Mouse (Mus musculus) heart, postnatal 0 days (tissue): Measurements from ENCODE around the gene Irgc1. TPM values are rescaled to one million over a fixed set of nuclear protein-coding genes. Genes with fewer than 3 reads are reported as not detected.
A peak's percentile ranks its signal among the peaks of the same experiment; 100 is the strongest.

Experiments used
- ATAC-seq: fragments of 200-750 bp; cut with Nextera tagmentation; 2 replicates; pipeline ENCODE4 v1.8.0; 2017; ENCODE audit warnings: low read depth, moderate number of reproducible peaks, moderate library complexity; ENCODE audit not compliant: insufficient read depth
- DNase-seq: peaks from one replicate; pipeline ENCODE4 v3.0.0-alpha.2; 2016; ENCODE audit warnings: low spot score
- H3K27ac ChIP-seq: fragments of 300-500 bp; sonication (generic); 2 replicates; pipeline ENCODE4 v1.5.1; 2014; ENCODE audit warnings: low read depth, mild to moderate bottlenecking
- H3K27me3 ChIP-seq: fragments of 300-500 bp; sonication (generic); 2 replicates; pipeline ENCODE4 v1.6.1; 2014; ENCODE audit warnings: low read length, mixed read lengths; ENCODE audit not compliant: control insufficient read depth, insufficient read depth
- H3K36me3 ChIP-seq: fragments of 300-500 bp; sonication (generic); replicated peaks from 2 replicates; pipeline ENCODE4 v1.6.1; 2014; ENCODE audit warnings: low read length, mixed read lengths; ENCODE audit not compliant: control insufficient read depth, insufficient read depth
- H3K4me1 ChIP-seq: fragments of 300-500 bp; sonication (generic); 2 replicates; pipeline ENCODE4 v1.6.1; 2014; ENCODE audit warnings: antibody characterized with exemption; ENCODE audit not compliant: control insufficient read depth, insufficient read depth
- H3K4me2 ChIP-seq: fragments of 300-500 bp; sonication (generic); 2 replicates; pipeline ENCODE4 v1.6.1; 2014; ENCODE audit warnings: low read depth, mild to moderate bottlenecking, low read length, moderate library complexity
- H3K4me3 ChIP-seq: fragments of 300-500 bp; sonication (generic); 2 replicates; pipeline ENCODE4 v1.5.1; 2014; ENCODE audit warnings: low read depth, low read length
- H3K9ac ChIP-seq: fragments of 300-500 bp; sonication (generic); replicated peaks from 2 replicates; pipeline ENCODE4 v1.6.1; 2014; ENCODE audit warnings: low read depth, low read length, mixed read lengths
- H3K9me3 ChIP-seq: fragments of 300-500 bp; sonication (generic); replicated peaks from 2 replicates; pipeline ENCODE4 v1.6.1; 2016; ENCODE audit warnings: low read length; ENCODE audit not compliant: control insufficient read depth
- CTCF ChIP-seq: IDR thresholded peaks from 2 replicates; pipeline ENCODE4 v1.5.1; 2016; ENCODE audit warnings: antibody characterized with exemption, control low read depth, low read depth
- EP300 ChIP-seq: IDR thresholded peaks from 2 replicates; pipeline ENCODE4 v1.6.1; 2016; ENCODE audit warnings: antibody characterized with exemption, low read depth
- WGBS: fragments of 180-500 bp; shearing (Covaris S2); extraction: QIAGEN DNeasy Blood & Tissue Kit; methylation state at CpG from one replicate; pipeline ENCODE4 v1.1.7; 2014; 5-methylcytosine and 5-hydroxymethylcytosine counted together
- polyA plus RNA-seq: library from polyadenylated mRNA; unstranded; fragments of >200 nt; fragmentation: Nextera tagmentation; extraction: Ambion mirVana; gene quantifications from 2 replicates; pipeline ENCODE4 v1.2.1, GENCODE M21; 2015
- total RNA-seq: library from RNA; depleted of rRNA; stranded (reverse); fragments of >200 nt; gene quantifications from 2 replicates; pipeline ENCODE4 v1.2.3, GENCODE M21; 2014; ENCODE audit warnings: low replicate concordance

Irgc1 gene
- total and polyA plus RNA-seq, 2 experiments from 2014 or later: not detected

- H3K9me3 ChIP-seq: no peaks in the 10 kb centered on the region
These were observed 20.3 kb upstream of the Irgc1 start for GRCm38 (mm10) chr7:24472442-24472841.

GRCm38 (mm10) chr7:24470356-24470755 is 18.3 kb upstream of the Irgc1 start:
- H3K36me3 ChIP-seq: peaks cover 11% of the 10 kb centered on the region; the same call in 1 of the 2 replicates
- 90% methylated on average over 7 of the region's 7 CpGs for WGBS
- no peak overlapping the region for H3K4me3 ChIP-seq
- no peaks in the 10 kb centered on the region for H3K4me1 ChIP-seq
- H3K27me3 ChIP-seq: no peaks in the 10 kb centered on the region
- H3K9ac ChIP-seq: no peak overlapping the region
- no peak overlapping the region for H3K4me2 ChIP-seq
- ATAC-seq (no peak), DNase-seq (no peak)
- H3K9me3 ChIP-seq: no peaks in the 10 kb centered on the region
- H3K27ac ChIP-seq: no peak overlapping the region
- TF ChIP-seq EP300 (no peak), CTCF (no peak)

More at GRCm38 (mm10) chr7:24472442-24472841, 20.3 kb upstream of the Irgc1 start:
- Histone ChIP-seq H3K4me1 (no peaks in the 10 kb centered on the region), H3K36me3 (peaks cover 5% of the 10 kb centered on the region; the same call in 1 of the 2 replicates), H3K4me2 (no peak overlapping the region), H3K27ac (no peak overlapping the region), H3K27me3 (no peaks in the 10 kb centered on the region), H3K9ac (no peak overlapping the region), H3K4me3 (no peak overlapping the region)
- DNase-seq (no peak), ATAC-seq (no peak)
- 83% methylated on average over 6 of the region's 6 CpGs for WGBS
- TF ChIP-seq EP300 (no peak), CTCF (no peak)

DNA sequence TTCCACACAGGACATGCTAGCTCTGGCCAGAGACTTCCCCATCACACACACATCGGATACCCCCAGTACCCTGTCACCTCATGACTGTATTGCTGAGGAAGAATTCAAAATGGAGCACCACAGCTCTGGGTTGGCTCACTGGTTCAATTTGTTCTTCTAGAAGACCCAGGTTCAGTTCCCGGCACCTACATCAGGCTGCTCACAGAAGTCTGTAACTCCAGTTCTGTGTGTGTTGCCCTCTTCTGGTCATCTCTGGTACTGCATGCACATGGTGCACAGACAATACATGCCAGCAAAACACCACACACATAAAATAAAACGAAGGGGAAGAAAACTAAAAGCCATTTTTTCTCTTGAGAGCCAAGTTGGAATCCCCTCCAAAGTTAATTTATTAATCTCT is 17.0 kb upstream of the Irgc1 start:
- H3K4me3 ChIP-seq: no peak overlapping the region
- peak; percentile 31 for TF ChIP-seq CTCF
- TF ChIP-seq EP300: no peak
- DNase-seq (no peak), ATAC-seq (no peak)
- WGBS: 87% methylated on average over 3 of the region's 3 CpGs
- H3K27ac ChIP-seq: no peak overlapping the region
- no peak overlapping the region for H3K4me2 ChIP-seq
- H3K9me3 ChIP-seq: no peaks in the 10 kb centered on the region
- H3K36me3 ChIP-seq: peaks cover 8% of the 10 kb centered on the region; the same call in 1 of the 2 replicates
- H3K9ac ChIP-seq: no peak overlapping the region
- no peaks in the 10 kb centered on the region for H3K27me3 ChIP-seq
- H3K4me1 ChIP-seq: no peaks in the 10 kb centered on the region

- H3K27me3 ChIP-seq: no peaks in the 10 kb centered on the region; the same call in 1 of the 2 replicates
- TF ChIP-seq CTCF: no peak
- no peak for TF ChIP-seq EP300
- H3K36me3 ChIP-seq: peaks cover 8% of the 10 kb centered on the region; the same call in 1 of the 2 replicates
- ATAC-seq (no peak), DNase-seq (no peak)
- WGBS: 69% methylated on average over 5 of the region's 5 CpGs
- H3K27ac ChIP-seq: no peak overlapping the region
- no peak overlapping the region for H3K4me2 ChIP-seq
- no peak overlapping the region for H3K4me3 ChIP-seq
- H3K4me1 ChIP-seq: no peaks in the 10 kb centered on the region
- H3K9me3 ChIP-seq: no peaks in the 10 kb centered on the region
- no peak overlapping the region for H3K9ac ChIP-seq
These were observed 15.8 kb upstream of the Irgc1 start for GRCm38 (mm10) chr7:24467886-24468285.

GRCm38 (mm10) chr7:24466835-24467234 is 14.7 kb upstream of the Irgc1 start:
- ATAC-seq: no peak
- no peak for DNase-seq
- Histone ChIP-seq H3K27me3 (no peaks in the 10 kb centered on the region; the same call in 1 of the 2 replicates), H3K4me1 (no peaks in the 10 kb centered on the region), H3K9ac (no peak overlapping the region), H3K9me3 (no peaks in the 10 kb centered on the region), H3K27ac (no peak overlapping the region), H3K36me3 (peaks cover 8% of the 10 kb centered on the region; the same call in 1 of the 2 replicates), H3K4me2 (no peak overlapping the region), H3K4me3 (no peak overlapping the region)
- TF ChIP-seq EP300: no peak
- 91% methylated on average over 6 of the region's 6 CpGs for WGBS
